ENCODE assay signal across 24 mouse cellular contexts in genomic region chr16:17564221-17564620, GRCm38 (mm10). TPM values are rescaled to one million over a fixed set of nuclear protein-coding genes. Genes with fewer than 3 reads are reported as not detected.
DNase-seq lines count a peak whose midpoint lies in the region; ATAC-seq and TF ChIP-seq lines count a peak whose summit lies in the region.
"Had no signal": no experiment of that assay in that cellular context is flagged by ENCODE, and none has a peak within 500 bp of the region (broad histone marks: within the 10 kb centered on the region; RNA-seq: fewer than 3 reads in every experiment).

No protein-coding gene starts in this region.

- no peak for TF ChIP-seq CTCF in layer of hippocampus, adult 2 months (conservative IDR thresholded peaks at IDR 0.05)

- no peaks in the 10 kb centered on the region for H3K27me3 ChIP-seq in myocyte (ENCODE audit: control insufficient read depth, insufficient read depth, insufficient read length)
- no peaks in the 10 kb centered on the region; the same call in 1 of the 2 replicates for H3K27me3 ChIP-seq in hindbrain, embryonic 11.5 days (ENCODE audit: control insufficient read depth, insufficient read depth, low read length)
- peaks cover 29% of the 10 kb centered on the region for H3K27me3 ChIP-seq in hindbrain, embryonic 13.5 days
- H3K27me3 ChIP-seq: forebrain, embryonic 15.5 days had no signal

- no peak for ATAC-seq in hindbrain, embryonic 11.5 days (ENCODE audit: low FRiP score)
- no peak for ATAC-seq in inflammation-experienced regulatory T-cells, adult 6 months
- ATAC-seq in hindbrain, embryonic 13.5 days (ENCODE audit: low FRiP score), result no peak
- ATAC-seq: forebrain, embryonic 15.5 days; hindbrain, embryonic 16.5 days had no signal

- H3K4me3 ChIP-seq in layer of hippocampus, adult 2 months, result no peak overlapping the region
- no peak overlapping the region for H3K4me3 ChIP-seq in myocyte
- H3K4me3 ChIP-seq in hindbrain, embryonic 11.5 days (ENCODE audit: low read depth, low read length), result no peak overlapping the region
- no peak overlapping the region for H3K4me3 ChIP-seq in hindbrain, embryonic 13.5 days
- H3K4me3 ChIP-seq: embryonic facial prominence, embryonic 15.5 days; forebrain, embryonic 15.5 days; heart, adult 2 months; heart, embryonic 15.5 days; hindbrain, embryonic 10.5 days had no signal

- WGBS in hindbrain, embryonic 11.5 days, result 80% methylated on average over 2 of the region's 2 CpGs
- WGBS in hindbrain, embryonic 13.5 days, result 79% methylated on average over 2 of the region's 2 CpGs

- no peak for DNase-seq in layer of hippocampus, adult 2 months (ENCODE audit: low spot score in 2 of 2)
- DNase-seq in layer of hippocampus, adult 9-10 months (ENCODE audit: low spot score), result no peak
- peak; percentile 73 for DNase-seq in 3T3-L1 (ENCODE audit: low read depth, low spot score)
- DNase-seq in NIH3T3 (ENCODE audit: low read depth), result peak; percentile 18
- DNase-seq in hindbrain, embryonic 11.5 days (ENCODE audit: low spot score), result no peak
- DNase-seq: adrenal gland, postnatal 10 days; B cell, adult 2 months; cerebellum, adult 18-20 months; cerebellum, adult 9-11 months; embryo, embryonic 11 days; gastrocnemius, postnatal 14 days; heart, adult 2 months; heart, postnatal 14 days; kidney, adult 11 months had no signal

- H3ac ChIP-seq in myocyte (ENCODE audit: control insufficient read depth, insufficient read length), result no peak overlapping the region

- peak overlapping the region; percentile 100 for H3K4me2 ChIP-seq in myocyte (ENCODE audit: low read depth)
- no peak overlapping the region for H3K4me2 ChIP-seq in hindbrain, embryonic 11.5 days (replicated peaks; ENCODE audit: low read depth, low read length)
- H3K4me2 ChIP-seq in hindbrain, embryonic 13.5 days, result no peak overlapping the region
- H3K4me2 ChIP-seq: embryonic facial prominence, embryonic 15.5 days; forebrain, embryonic 15.5 days; heart, embryonic 11.5 days; heart, embryonic 15.5 days had no signal

- H3K79me2 ChIP-seq in myocyte (ENCODE audit: control insufficient read depth, insufficient read depth), result no peaks in the 10 kb centered on the region

- peaks cover 7% of the 10 kb centered on the region for H3K4me1 ChIP-seq in hindbrain, embryonic 11.5 days (replicated peaks; ENCODE audit: control insufficient read depth, insufficient read depth, low read length)
- H3K4me1 ChIP-seq in hindbrain, embryonic 13.5 days (replicated peaks), result peaks cover 20% of the 10 kb centered on the region

- no peaks in the 10 kb centered on the region for H3K36me3 ChIP-seq in myocyte (ENCODE audit: control insufficient read depth, insufficient read depth)
- no peaks in the 10 kb centered on the region for H3K36me3 ChIP-seq in hindbrain, embryonic 11.5 days (ENCODE audit: control insufficient read depth, insufficient read depth, low read length)
- H3K36me3 ChIP-seq in hindbrain, embryonic 13.5 days, result no peaks in the 10 kb centered on the region
- H3K36me3 ChIP-seq: embryonic facial prominence, embryonic 15.5 days; forebrain, embryonic 15.5 days; heart, embryonic 15.5 days; hindbrain, embryonic 10.5 days had no signal

- H3K9me3 ChIP-seq in hindbrain, embryonic 11.5 days (ENCODE audit: control insufficient read depth, low read length), result no peaks in the 10 kb centered on the region
- H3K9me3 ChIP-seq in hindbrain, embryonic 13.5 days, result no peaks in the 10 kb centered on the region
- H3K9me3 ChIP-seq: embryonic facial prominence, embryonic 15.5 days; forebrain, embryonic 15.5 days; heart, embryonic 15.5 days; hindbrain, embryonic 10.5 days had no signal

- H3K9ac ChIP-seq in hindbrain, embryonic 11.5 days (ENCODE audit: low read depth, low read length), result no peak overlapping the region
- H3K9ac ChIP-seq in hindbrain, embryonic 13.5 days, result no peak overlapping the region
- H3K9ac ChIP-seq: embryonic facial prominence, embryonic 15.5 days; forebrain, embryonic 15.5 days; heart, embryonic 15.5 days had no signal

- H3K27ac ChIP-seq in layer of hippocampus, adult 2 months, result peak overlapping the region; percentile 43; the same call in 1 of the 2 replicates
- H3K27ac ChIP-seq in hindbrain, embryonic 11.5 days (ENCODE audit: low read depth, low read length), result no peak overlapping the region
- H3K27ac ChIP-seq in hindbrain, embryonic 13.5 days, result no peak overlapping the region
- H3K27ac ChIP-seq: embryonic facial prominence, embryonic 15.5 days; forebrain, embryonic 15.5 days; heart, adult 2 months; heart, embryonic 15.5 days; hindbrain, embryonic 10.5 days had no signal

- no peak for TF ChIP-seq POLR2A in myocyte (IDR thresholded peaks at IDR 0.05; ENCODE audit: insufficient read length, low read depth)

TF ChIP-seq in myocyte, 11 proteins besides CTCF, POLR2A, EP300 and RAD21:
- TF ChIP-seq MYOD1 (IDR thresholded peaks at IDR 0.05; ENCODE audit: control insufficient read depth in 1 of 3, insufficient read length in 2 of 3, low read depth in 2 of 3), result peak in 1 of 3 experiments; percentile 28
- no peak for TF ChIP-seq CEBPB (IDR thresholded peaks at IDR 0.05; ENCODE audit: insufficient read depth, poor library complexity, severe bottlenecking)

RNA-seq across cellular contexts. Expression of gene P2rx6, which starts 2.5 kb away (rescaled TPM):
- 1 to 10 TPM in 1 of 2 experiments, under 1 TPM in 1; 0.95 to 1.4 TPM for total RNA-seq in layer of hippocampus, adult 2 months (2021)
- 3.3 TPM for polyA plus RNA-seq in myocyte (2012; fragmentation: generic; extraction: Trizol)
- polyA plus RNA-seq in hindbrain, embryonic 11.5 days (2014; fragmentation: Nextera tagmentation; extraction: Ambion mirVana), result 0.49 and 0.63 TPM in 2 replicates
- not detected for polyA plus RNA-seq in inflammation-experienced regulatory T-cells, adult 6 months (2017; shearing (Covaris generic))
- polyA plus RNA-seq in hindbrain, embryonic 13.5 days (2015; fragmentation: Nextera tagmentation; extraction: Ambion mirVana), result 1.9 and 2.1 TPM in 2 replicates

RNA-seq across cellular contexts. Expression of gene Lrrc74b, which starts 3.2 kb away (rescaled TPM):
- under 1 TPM; 0.36 to 0.56 TPM for total RNA-seq in layer of hippocampus, adult 2 months (2021)
- polyA plus RNA-seq in myocyte (2012; fragmentation: generic; extraction: Trizol), result 0.08 TPM
- 0.52 and 1.1 TPM in 2 replicates for polyA plus RNA-seq in hindbrain, embryonic 11.5 days (2014; fragmentation: Nextera tagmentation; extraction: Ambion mirVana)
- polyA plus RNA-seq in inflammation-experienced regulatory T-cells, adult 6 months (2017; shearing (Covaris generic)), result under 1 TPM in 1 of 3 experiments, not detected in 2; 0.27 TPM
- polyA plus RNA-seq in hindbrain, embryonic 13.5 days (2015; fragmentation: Nextera tagmentation; extraction: Ambion mirVana), result 0.75 and 1.3 TPM in 2 replicates
- total RNA-seq: heart, adult 2 months had no signal
- polyA plus RNA-seq: embryonic facial prominence, embryonic 11.5 days; heart, embryonic 11.5 days had no signal

RNA-seq across cellular contexts. Expression of gene Slc7a4, which starts 18.8 kb away (rescaled TPM):
- total RNA-seq in layer of hippocampus, adult 2 months (2021), result 100 to 1,000 TPM; 102 to 105 TPM
- polyA plus RNA-seq in myocyte (2012; fragmentation: generic; extraction: Trizol), result 1.1 TPM
- polyA plus RNA-seq in hindbrain, embryonic 11.5 days (2014; fragmentation: Nextera tagmentation; extraction: Ambion mirVana), result 1.9 and 2.1 TPM in 2 replicates
- 1 to 10 TPM in 2 of 3 experiments, under 1 TPM in 1; 0.21 to 5.3 (median 1.9) TPM for polyA plus RNA-seq in inflammation-experienced regulatory T-cells, adult 6 months (2017; shearing (Covaris generic))
- 20.2 and 21.0 TPM in 2 replicates for polyA plus RNA-seq in hindbrain, embryonic 13.5 days (2015; fragmentation: Nextera tagmentation; extraction: Ambion mirVana)

RNA-seq across cellular contexts. Expression of gene Thap7, which starts 33.3 kb away (rescaled TPM):
- total RNA-seq in layer of hippocampus, adult 2 months (2021), result 10 to 100 TPM; 42.3 to 45.4 TPM
- 42.6 TPM for polyA plus RNA-seq in myocyte (2012; fragmentation: generic; extraction: Trizol)
- polyA plus RNA-seq in hindbrain, embryonic 11.5 days (2014; fragmentation: Nextera tagmentation; extraction: Ambion mirVana), result 47.6 and 49.3 TPM in 2 replicates
- polyA plus RNA-seq in inflammation-experienced regulatory T-cells, adult 6 months (2017; shearing (Covaris generic)), result 10 to 100 TPM; 58.2 to 74.8 (median 67.4) TPM
- 68.2 and 69.0 TPM in 2 replicates for polyA plus RNA-seq in hindbrain, embryonic 13.5 days (2015; fragmentation: Nextera tagmentation; extraction: Ambion mirVana)

RNA-seq across cellular contexts. Expression of gene Smpd4, which starts 54.9 kb away (rescaled TPM):
- total RNA-seq in layer of hippocampus, adult 2 months (2021), result 10 to 100 TPM; 49.2 to 59.7 TPM
- 15.2 TPM for polyA plus RNA-seq in myocyte (2012; fragmentation: generic; extraction: Trizol)
- polyA plus RNA-seq in hindbrain, embryonic 11.5 days (2014; fragmentation: Nextera tagmentation; extraction: Ambion mirVana), result 39.1 and 40.9 TPM in 2 replicates
- polyA plus RNA-seq in inflammation-experienced regulatory T-cells, adult 6 months (2017; shearing (Covaris generic)), result 10 to 100 TPM; 14.0 to 26.8 (median 17.8) TPM
- 23.8 and 27.2 TPM in 2 replicates for polyA plus RNA-seq in hindbrain, embryonic 13.5 days (2015; fragmentation: Nextera tagmentation; extraction: Ambion mirVana)

Comparison
In these comparisons a context has a peak if more than half of its experiments do, and no peak if none do; other contexts are left out.
1. DNase-seq: peak in 3T3-L1 (single experiment) and NIH3T3 (single experiment); none in layer of hippocampus, adult 2 months (0 of 2), layer of hippocampus, adult 9-10 months (single experiment) and hindbrain, embryonic 11.5 days (single experiment).